22 mouse cellular contexts compared by ENCODE assay signal in genomic region chr2:170498011-170498410, GRCm38 (mm10). TPM values are rescaled to one million over a fixed set of nuclear protein-coding genes. Genes with fewer than 3 reads are reported as not detected.
"Had no signal": no experiment of that assay in that cellular context is flagged by ENCODE, and none has a peak within 500 bp of the region (broad histone marks: within the 10 kb centered on the region; RNA-seq: fewer than 3 reads in every experiment).

No protein-coding gene starts in this region.

- H3K9me3 ChIP-seq: liver, embryonic 13.5 days; neural tube, embryonic 13.5 days had no signal

- H3K9ac ChIP-seq: liver, embryonic 13.5 days; neural tube, embryonic 13.5 days had no signal

- H3K36me3 ChIP-seq: liver, embryonic 13.5 days; neural tube, embryonic 13.5 days had no signal

- H3K27ac ChIP-seq: left cerebral cortex, adult 2 months; liver, embryonic 13.5 days; neural tube, embryonic 13.5 days had no signal

- DNase-seq: layer of hippocampus, postnatal 36 days; liver, embryonic 13.5 days; right cerebral cortex, postnatal 25 days; thymus, adult 18-20 months; thymus, postnatal 36 days had no signal

- H3K4me3 ChIP-seq: left cerebral cortex, adult 2 months had no signal

RNA-seq across cellular contexts. Expression of gene Cyp24a1, which starts 1.1 kb away (rescaled TPM):
- total RNA-seq: layer of hippocampus, postnatal 10 days; layer of hippocampus, postnatal 36 days; left cerebral cortex, adult 2 months; left cerebral cortex, postnatal 10 days; left cerebral cortex, postnatal 36 days; liver, adult 2 months; megakaryocyte progenitor cell, adult 5-6 weeks; megakaryocyte-erythroid progenitor cell, adult 5-6 weeks; midbrain, postnatal 0 days; neutrophil, adult 5-6 weeks had no signal
- polyA plus RNA-seq: limb, embryonic 11.5 days; liver, adult 2 months; liver, embryonic 13.5 days; liver, embryonic 16.5 days; lung, adult 2 months; lung, embryonic 16.5 days; neural tube, embryonic 13.5 days; spleen, adult 2 months; stomach, embryonic 16.5 days; urinary bladder, adult 2 months had no signal
